Mouse (Mus musculus) c-Kit-positive CD71-positive TER-119-positive erythroid progenitor cells, embryonic 14.5 days (primary cell): ENCODE data around the gene Mcm2.
A peak's percentile ranks its signal among the peaks of the same experiment; 100 is the strongest.

ENCODE experiments used
- DNase-seq: peaks from one replicate; pipeline ENCODE4 v3.0.0-alpha.2; 2013; ENCODE audit warnings: low spot score

The Mcm2 gene

GRCm38 (mm10) chr6:88889410-88890042 is 9.1 kb downstream of the Mcm2 start:
- DNase-seq: no peak

GRCm38 (mm10) chr6:88886417-88886967 is 12.1 kb downstream of the Mcm2 start:
- no peak for DNase-seq

- no peak for DNase-seq
Measured at GRCm38 (mm10) chr6:88885644-88886416, 12.8 kb downstream of the Mcm2 start.

GRCm38 (mm10) chr6:88884690-88885089 is 13.9 kb downstream of the Mcm2 start:
- DNase-seq: no peak

GRCm38 (mm10) chr6:88884195-88884594 is 14.4 kb downstream of the Mcm2 start:
- no peak for DNase-seq

- no peak for DNase-seq
Measured at GRCm38 (mm10) chr6:88881334-88881733, 17.2 kb downstream of the Mcm2 start.

- DNase-seq: no peak
Measured at GRCm38 (mm10) chr6:88879471-88879870, 19.1 kb downstream of the Mcm2 start.

- DNase-seq: no peak
Measured at GRCm38 (mm10) chr6:88874868-88875508, 23.6 kb downstream of the Mcm2 start, which contains the start of gene Podxl2. TSS of gene Podxl2 (minus strand) at chr6:88875044.

- no peak for DNase-seq
Measured at GRCm38 (mm10) chr6:88873965-88874867, 24.4 kb downstream of the Mcm2 start.

GRCm38 (mm10) chr6:88872811-88873210 is 25.8 kb downstream of the Mcm2 start:
- no peak for DNase-seq

- DNase-seq: no peak
Measured at GRCm38 (mm10) chr6:88871546-88871945, 27.0 kb downstream of the Mcm2 start.

- DNase-seq: no peak
Measured at GRCm38 (mm10) chr6:88870594-88870993, 28.0 kb downstream of the Mcm2 start.

- DNase-seq: no peak
Measured at GRCm38 (mm10) chr6:88869459-88869858, 29.1 kb downstream of the Mcm2 start.

GRCm38 (mm10) chr6:88865704-88866103 is 32.9 kb downstream of the Mcm2 start:
- no peak for DNase-seq

- peak; percentile 60 for DNase-seq
Measured at GRCm38 (mm10) chr6:88860914-88861313, 37.7 kb downstream of the Mcm2 start.

- DNase-seq: no peak
Measured at GRCm38 (mm10) chr6:88858341-88858740, 40.2 kb downstream of the Mcm2 start.

- no peak for DNase-seq
Measured at GRCm38 (mm10) chr6:88857830-88858229, 40.8 kb downstream of the Mcm2 start.

GRCm38 (mm10) chr6:88857249-88857648 is 41.3 kb downstream of the Mcm2 start:
- no peak for DNase-seq

GRCm38 (mm10) chr6:88855636-88856035 is 42.9 kb downstream of the Mcm2 start:
- DNase-seq: peak; percentile 86

GRCm38 (mm10) chr6:88854509-88854908 is 44.1 kb downstream of the Mcm2 start:
- no peak for DNase-seq

GRCm38 (mm10) chr6:88850034-88850433 is 48.5 kb downstream of the Mcm2 start:
- DNase-seq: no peak

- DNase-seq: no peak
Measured at GRCm38 (mm10) chr6:88849270-88849669, 49.3 kb downstream of the Mcm2 start.
